Mouse (Mus musculus) liver, adult (tissue): ENCODE results near the gene Kxd1.

ENCODE experiments used
- GATA4 ChIP-seq: IDR thresholded peaks from 2 replicates; pipeline ENCODE4 v1.6.1; 2014; ENCODE audit warnings: mild to moderate bottlenecking, low read length; ENCODE audit not compliant: insufficient replicate concordance

Kxd1 gene

GRCm38 (mm10) chr8:70492664-70493640, 34.8 kb downstream of the Kxd1 start, which contains the start of gene Crlf1:
Crlf1 (plus strand) TSS chr8:70493158.
- TF ChIP-seq GATA4, result no peak

GRCm38 (mm10) chr8:70490880-70491495, 36.8 kb downstream of the Kxd1 start:
- TF ChIP-seq GATA4, result no peak

GRCm38 (mm10) chr8:70490061-70490879, 37.5 kb downstream of the Kxd1 start:
- no peak for TF ChIP-seq GATA4

GRCm38 (mm10) chr8:70489576-70489975, 38.2 kb downstream of the Kxd1 start:
- TF ChIP-seq GATA4, result no peak

GRCm38 (mm10) chr8:70488931-70489470, 38.8 kb downstream of the Kxd1 start:
- no peak for TF ChIP-seq GATA4

- TF ChIP-seq GATA4, result no peak
Measured at GRCm38 (mm10) chr8:70487993-70488796, 39.6 kb downstream of the Kxd1 start.

GRCm38 (mm10) chr8:70486941-70487520, 40.7 kb downstream of the Kxd1 start, which contains the start of gene Tmem59l:
Tmem59l (minus strand) TSS chr8:70487358.
- TF ChIP-seq GATA4, result no peak

GRCm38 (mm10) chr8:70486191-70486681, 41.5 kb downstream of the Kxd1 start:
- no peak for TF ChIP-seq GATA4

- no peak for TF ChIP-seq GATA4
Measured at GRCm38 (mm10) chr8:70482943-70483342, 44.8 kb downstream of the Kxd1 start.

GRCm38 (mm10) chr8:70481908-70482307, 45.8 kb downstream of the Kxd1 start:
- TF ChIP-seq GATA4, result no peak

- no peak for TF ChIP-seq GATA4
Measured at GRCm38 (mm10) chr8:70477269-70477982, 50.3 kb downstream of the Kxd1 start.

- TF ChIP-seq GATA4, result no peak
Measured at GRCm38 (mm10) chr8:70476333-70477268, 51.2 kb downstream of the Kxd1 start, which contains the start of gene Klhl26. Klhl26 (minus strand) TSS chr8:70476968.

- TF ChIP-seq GATA4, result no peak
Measured at GRCm38 (mm10) chr8:70471856-70472255, 55.9 kb downstream of the Kxd1 start.
